Mouse (Mus musculus) neural tube, embryonic 10.5 days (tissue): ENCODE measurements around the gene Ppp1r35.
"Not testable (repeated sequence)": the region's sequence is repeated elsewhere in the genome, so short reads cannot be mapped to it uniquely, and the experiment has no call there.

ENCODE experiments used
- DNase-seq: peaks from one replicate; pipeline ENCODE4 v3.0.0-alpha.2; 2017; ENCODE audit warnings: low spot score; ENCODE audit errors: extremely low spot score

Gene Ppp1r35

GRCm38 (mm10) chr5:137778635-137779034 lies at the start of gene Ppp1r35:
Gene Ppp1r35, plus strand, starts transcription at chr5:137778849.
- peak; percentile 96 for DNase-seq

GRCm38 (mm10) chr5:137733638-137734288 lies 44.9 kb upstream of the Ppp1r35 start:
- peak; percentile 35 for DNase-seq

- peak; percentile 78 for DNase-seq
Measured at GRCm38 (mm10) chr5:137734289-137735061, 44.2 kb upstream of the Ppp1r35 start.

GRCm38 (mm10) chr5:137737400-137737940 lies 41.2 kb upstream of the Ppp1r35 start:
- no peak for DNase-seq

GRCm38 (mm10) chr5:137738516-137738915 lies 40.1 kb upstream of the Ppp1r35 start:
- DNase-seq = no peak

- no peak for DNase-seq
Measured at GRCm38 (mm10) chr5:137739471-137739870, 39.2 kb upstream of the Ppp1r35 start.

- DNase-seq = peak; percentile 41
Measured at GRCm38 (mm10) chr5:137740506-137740905, 38.1 kb upstream of the Ppp1r35 start.

GRCm38 (mm10) chr5:137741023-137741931 lies 37.4 kb upstream of the Ppp1r35 start, which contains the start of gene Nyap1:
Gene Nyap1, minus strand, starts transcription at chr5:137741607.
- peak; percentile 89 for DNase-seq

- DNase-seq = no peak
Measured at GRCm38 (mm10) chr5:137742048-137742447, 36.6 kb upstream of the Ppp1r35 start.

GRCm38 (mm10) chr5:137742836-137743235 lies 35.8 kb upstream of the Ppp1r35 start:
- no peak for DNase-seq

GRCm38 (mm10) chr5:137744197-137744596 lies 34.5 kb upstream of the Ppp1r35 start:
- no peak for DNase-seq

- DNase-seq = peak; percentile 91
Measured at GRCm38 (mm10) chr5:137745214-137746171, 33.2 kb upstream of the Ppp1r35 start, which contains the start of gene Tsc22d4. Gene Tsc22d4, plus strand, starts transcription at chr5:137745730.

- DNase-seq = peak; percentile 76
Measured at GRCm38 (mm10) chr5:137746282-137746850, 32.3 kb upstream of the Ppp1r35 start.

GRCm38 (mm10) chr5:137746851-137747325 lies 31.8 kb upstream of the Ppp1r35 start:
- DNase-seq = no peak

- DNase-seq = peak; percentile 36
Measured at GRCm38 (mm10) chr5:137747326-137747961, 31.2 kb upstream of the Ppp1r35 start.

- no peak for DNase-seq
Measured at GRCm38 (mm10) chr5:137748130-137748770, 30.4 kb upstream of the Ppp1r35 start.

- DNase-seq = no peak
Measured at GRCm38 (mm10) chr5:137749196-137749836, 29.3 kb upstream of the Ppp1r35 start.

GRCm38 (mm10) chr5:137750212-137750611 lies 28.4 kb upstream of the Ppp1r35 start:
- DNase-seq = not testable (repeated sequence)
